Mouse (Mus musculus): Measurements from ENCODE around the gene Elane.

Elane gene

DNA sequence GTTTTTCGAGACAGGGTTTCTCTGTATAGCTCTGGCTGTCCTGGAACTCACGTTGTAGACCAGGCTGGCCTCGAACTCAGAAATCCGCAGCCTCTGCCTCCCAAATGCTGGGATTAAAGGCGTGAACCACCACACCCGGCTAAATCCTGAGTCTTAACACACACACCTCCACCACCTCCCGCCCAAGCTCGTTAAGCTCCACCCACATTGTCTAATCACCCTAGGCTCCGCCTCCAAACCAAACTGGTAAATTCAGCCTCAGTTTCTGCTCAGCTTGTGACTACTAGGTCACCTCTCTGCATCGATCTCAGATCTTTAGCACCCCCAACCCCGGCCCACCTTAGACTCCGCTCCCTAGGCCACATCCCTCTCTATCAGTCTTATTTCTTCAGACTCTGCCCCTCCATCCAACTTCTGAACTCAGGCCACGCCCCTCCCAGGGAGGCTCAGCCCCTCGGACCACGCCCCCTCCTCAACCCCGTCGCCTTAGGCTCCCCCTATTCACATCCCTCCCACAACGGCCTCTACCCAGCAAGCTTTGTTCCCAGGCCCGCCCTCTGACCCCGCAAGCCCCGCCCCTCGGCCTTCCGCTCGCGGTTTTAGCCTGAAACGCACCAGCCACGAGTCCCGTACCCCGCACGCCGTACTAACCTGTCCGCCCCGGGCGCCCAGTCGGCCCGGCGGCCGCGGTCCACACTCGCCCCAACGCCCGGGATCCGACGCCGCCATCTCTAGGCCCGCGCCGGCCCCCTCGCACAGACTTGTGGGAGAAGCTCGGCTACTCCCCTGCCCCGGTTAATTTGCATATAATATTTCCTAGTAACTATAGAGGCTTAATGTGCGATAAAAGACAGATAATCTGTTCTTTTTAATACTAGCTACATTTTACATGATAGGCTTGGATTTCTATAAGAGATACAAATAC lies 22.4 kb downstream of the Elane start, which contains the start of gene Med16:
Gene Med16 (minus strand): TSS at position 757 of the 925 bp plus-strand sequence.
- in situ Hi-C loops (cut with MboI; ENCODE audit: unreplicated experiment in 2 of 2) = no loop called here

DNA sequence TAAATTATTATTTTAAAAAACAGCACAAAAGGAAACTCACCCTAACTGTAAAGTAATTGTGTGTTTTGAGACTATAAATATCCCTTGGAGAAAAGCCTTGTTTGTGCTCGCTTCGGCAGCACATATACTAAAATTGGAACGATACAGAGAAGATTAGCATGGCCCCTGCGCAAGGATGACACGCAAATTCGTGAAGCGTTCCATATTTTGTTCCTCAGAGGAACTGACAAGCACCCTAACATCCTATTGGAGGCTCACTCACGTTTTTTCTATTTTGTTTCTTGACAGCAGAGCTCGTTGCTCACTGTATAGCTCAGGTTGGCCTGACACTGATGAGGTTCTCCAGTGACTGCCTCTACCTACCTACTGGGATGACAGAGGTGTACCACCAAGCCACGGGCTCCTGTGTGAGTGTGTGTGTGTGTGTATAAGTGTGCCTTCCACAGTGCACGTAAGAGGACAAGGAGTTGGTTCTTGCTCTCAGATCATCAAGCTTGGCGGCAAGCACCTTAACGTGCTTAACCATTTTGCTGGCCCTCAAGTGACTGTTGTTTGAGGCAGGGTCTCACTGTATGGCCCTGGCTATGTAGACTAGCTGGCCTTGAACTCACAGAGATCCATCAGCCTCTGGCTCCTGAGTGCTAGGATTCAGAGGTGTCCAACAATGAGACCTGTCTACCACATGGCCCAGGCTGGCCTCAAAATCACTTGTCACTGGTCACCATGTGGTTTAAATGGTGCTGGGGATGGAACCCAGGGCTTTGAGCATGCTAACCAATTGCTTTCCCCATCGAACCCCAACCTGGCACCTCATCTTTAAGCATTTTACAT lies 23.3 kb downstream of the Elane start:
- in situ Hi-C loops (cut with MboI; ENCODE audit: unreplicated experiment in 2 of 2) = no loop called here

DNA sequence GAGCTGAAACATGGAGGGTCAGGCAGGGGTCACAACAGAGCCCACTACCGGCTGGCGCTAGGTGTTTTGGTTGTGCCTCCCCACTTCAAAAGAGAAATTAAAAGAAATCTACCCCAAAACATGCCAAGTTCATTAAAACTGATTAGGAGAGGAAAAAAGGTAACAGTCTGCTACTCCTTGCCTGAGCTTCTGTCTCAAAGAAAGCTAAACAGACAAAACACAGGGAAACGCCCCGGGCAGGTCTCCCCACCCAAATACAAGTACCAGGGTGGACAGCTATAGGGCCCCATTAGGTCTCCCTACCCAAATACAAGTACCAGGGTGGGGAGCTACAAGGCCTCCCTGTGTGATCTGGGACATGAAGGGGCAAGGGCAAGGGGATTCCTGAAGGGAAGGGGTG lies 24.5 kb downstream of the Elane start, which contains the start of gene Gm26602:
Gene Gm26602 (plus strand): TSS at position 301 of the 400 bp plus-strand sequence.
- in situ Hi-C loops (cut with MboI; ENCODE audit: unreplicated experiment in 2 of 2) = no loop called here

DNA sequence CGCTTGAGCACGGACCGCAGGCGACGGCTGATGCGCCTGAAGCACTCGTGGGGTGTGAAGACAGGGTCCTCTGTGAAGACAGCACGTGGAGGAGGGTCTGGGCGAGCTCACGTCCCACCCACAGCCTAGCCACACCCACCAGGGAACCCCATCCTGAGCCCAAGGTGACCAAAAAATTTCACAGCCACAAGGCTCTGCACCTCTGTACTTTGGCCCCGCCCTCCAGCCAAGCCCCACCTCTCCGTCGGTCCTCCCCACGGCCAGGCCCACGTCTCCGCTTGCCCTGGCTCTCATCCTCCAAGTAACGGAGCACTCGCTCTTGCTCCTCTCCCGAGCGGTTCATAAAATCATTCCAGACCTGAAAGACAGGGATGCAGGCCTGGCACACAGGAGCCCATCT lies 26.4 kb downstream of the Elane start:
- in situ Hi-C loops (cut with MboI; ENCODE audit: unreplicated experiment in 2 of 2) = no loop called here

DNA sequence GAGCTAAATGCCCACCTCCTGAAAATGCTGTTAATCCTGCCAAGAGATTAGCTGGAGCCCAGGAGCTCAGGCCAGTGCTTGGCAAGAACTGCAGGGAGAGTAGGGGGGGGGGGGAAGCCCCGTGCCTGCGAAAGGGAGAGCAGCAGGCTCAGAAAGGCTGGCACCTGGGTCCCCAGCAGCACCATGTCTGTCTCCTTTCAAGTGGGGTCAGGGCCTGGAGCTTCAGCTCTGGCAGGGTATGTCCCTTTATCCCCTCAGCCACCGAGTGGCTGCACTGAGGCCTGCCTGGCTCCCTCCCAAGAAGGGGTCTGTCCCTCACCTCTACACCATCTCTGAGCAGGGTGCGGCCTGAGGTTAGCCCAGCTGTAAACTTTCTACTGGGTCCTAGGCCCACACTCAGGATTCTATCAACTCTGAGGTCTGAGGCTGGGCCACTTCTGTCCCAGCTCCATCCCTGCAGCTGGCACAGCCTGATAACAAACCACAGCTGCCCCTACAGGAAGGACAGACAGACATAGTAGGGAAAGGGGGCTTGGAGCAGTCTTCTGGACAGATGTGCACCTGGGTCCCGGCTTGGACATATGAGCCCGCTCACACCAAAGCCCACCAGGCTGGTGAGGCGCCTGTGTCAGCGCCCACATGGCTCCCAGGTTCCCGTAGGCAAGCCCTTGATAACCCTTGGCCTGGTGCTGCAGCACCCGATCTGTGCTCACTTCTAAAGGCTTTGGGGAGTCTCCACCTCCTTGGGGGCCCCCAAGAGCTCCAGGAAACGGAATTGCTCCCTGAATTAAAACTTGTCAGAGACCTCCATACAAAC lies 28.3 kb downstream of the Elane start:
- in situ Hi-C loops (cut with MboI; ENCODE audit: unreplicated experiment in 2 of 2) = no loop called here

DNA sequence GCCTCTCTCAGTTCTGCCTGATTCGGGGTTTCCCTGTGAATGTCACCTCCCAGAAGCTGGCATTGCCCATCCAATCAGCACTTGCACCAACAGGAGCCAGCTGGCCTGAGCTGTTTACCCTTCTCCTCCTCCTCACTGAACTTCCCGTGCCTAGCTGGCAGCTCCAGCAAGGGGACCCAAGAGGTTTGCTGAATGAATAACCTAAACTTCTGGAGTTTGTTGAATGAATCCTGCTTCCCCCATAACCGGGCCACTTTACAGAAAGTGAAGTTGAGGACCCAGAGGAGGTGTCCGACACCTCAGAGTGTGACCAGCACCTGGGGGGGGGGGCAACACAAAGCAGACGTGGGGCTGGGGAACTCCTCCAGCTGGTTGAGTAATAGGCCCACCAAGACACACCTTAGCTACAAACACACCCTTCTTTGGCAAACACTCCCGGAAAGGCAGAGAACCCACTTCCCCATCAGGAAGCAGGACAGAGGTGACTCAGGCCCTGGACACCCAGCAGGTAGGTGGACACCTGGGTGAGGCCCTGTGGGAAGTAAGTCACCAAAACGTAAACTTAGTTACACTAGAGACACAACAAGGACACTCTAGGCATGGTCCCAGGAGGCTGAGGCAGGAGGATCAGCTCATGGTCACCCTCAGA lies 29.0 kb downstream of the Elane start:
- in situ Hi-C loops (cut with MboI; ENCODE audit: unreplicated experiment in 2 of 2) = no loop called here

DNA sequence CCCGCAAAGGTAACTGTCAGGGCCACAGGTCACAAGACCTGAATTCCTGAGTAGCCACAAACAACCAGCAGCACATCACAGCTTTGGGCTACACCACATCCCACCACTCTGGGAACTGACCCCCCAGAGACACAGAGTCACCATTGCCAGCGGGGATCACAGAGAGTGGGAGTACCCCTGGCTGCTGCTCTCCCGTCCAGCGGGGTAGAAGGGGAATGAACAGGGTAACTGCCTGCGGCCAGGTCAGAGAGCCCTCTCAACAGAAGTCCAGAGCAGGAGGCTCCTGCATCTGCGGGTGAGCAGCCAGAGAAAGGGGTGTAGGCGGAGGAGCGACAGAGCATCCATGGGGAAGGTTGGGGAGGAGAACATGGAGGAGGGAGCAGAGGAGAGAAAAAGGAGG lies 30.0 kb downstream of the Elane start:
- in situ Hi-C loops (cut with MboI; ENCODE audit: unreplicated experiment in 2 of 2) = no loop called here

DNA sequence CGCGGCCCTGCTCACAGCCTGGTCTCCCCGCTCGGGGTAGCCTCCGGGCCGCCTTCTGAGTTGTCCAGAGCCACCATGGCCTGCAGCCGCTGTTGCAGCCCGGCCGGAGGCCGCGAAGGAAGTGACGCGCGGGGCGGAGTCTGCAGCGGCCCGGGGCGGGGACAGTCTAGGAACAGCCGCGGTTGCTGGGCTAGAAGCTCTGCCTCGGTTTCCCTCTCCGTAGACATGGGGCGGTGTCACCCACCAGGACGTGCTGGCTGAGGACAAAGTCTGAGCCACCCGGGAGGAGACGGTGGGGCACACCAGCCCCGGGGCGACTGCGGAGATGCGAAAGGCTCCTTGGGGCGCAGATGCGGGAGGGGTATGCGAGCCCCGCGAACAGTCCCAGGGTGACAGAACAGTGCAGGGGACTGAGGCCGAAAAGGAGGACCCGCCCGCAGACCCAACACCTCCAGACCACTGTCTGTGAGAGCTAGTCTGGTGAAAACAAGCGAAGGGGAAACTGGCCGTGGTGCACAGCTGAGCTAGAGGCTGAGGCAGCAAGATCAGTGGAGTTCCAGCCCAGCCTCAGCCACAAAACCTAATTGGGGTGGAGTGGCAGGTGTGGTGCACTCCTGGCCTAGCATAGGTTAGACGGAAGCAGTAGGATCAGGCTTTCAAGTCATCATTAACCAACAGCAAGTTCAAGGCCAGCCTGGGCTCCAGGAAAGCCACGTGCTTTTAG lies 30.9 kb downstream of the Elane start, which contains the start of gene Kiss1r:
Gene Kiss1r (plus strand): TSS at position 164 of the 724 bp plus-strand sequence.
- in situ Hi-C loops (cut with MboI; ENCODE audit: unreplicated experiment in 2 of 2) = no loop called here

DNA sequence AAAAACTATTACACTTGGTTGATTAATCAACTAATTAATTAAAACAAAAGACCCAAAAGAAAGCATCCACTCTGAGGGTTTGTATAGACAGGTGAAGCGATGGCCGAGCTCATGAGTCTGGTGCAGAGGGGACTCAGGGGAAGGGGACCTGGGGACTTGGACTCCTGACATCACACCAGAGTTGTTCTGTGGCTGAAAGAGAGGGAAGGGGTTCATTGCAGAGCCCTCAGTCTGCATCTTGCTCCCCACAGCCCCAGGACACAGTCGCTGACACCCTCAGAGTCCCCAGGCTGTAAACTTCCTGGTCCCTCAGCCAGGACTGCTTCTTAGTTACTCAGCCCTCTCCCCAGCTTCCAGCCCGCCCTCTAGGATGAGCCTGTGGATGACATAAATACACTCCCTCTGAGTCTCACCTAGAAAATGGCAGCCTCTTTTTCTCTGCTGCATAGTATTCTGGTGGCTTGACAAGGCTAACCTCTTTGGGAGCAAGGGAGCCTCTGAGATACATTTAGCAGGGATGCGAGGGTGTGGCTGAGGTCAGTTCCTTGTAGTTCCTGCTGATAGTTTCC lies 31.6 kb downstream of the Elane start:
- in situ Hi-C loops (cut with MboI; ENCODE audit: unreplicated experiment in 2 of 2) = no loop called here

DNA sequence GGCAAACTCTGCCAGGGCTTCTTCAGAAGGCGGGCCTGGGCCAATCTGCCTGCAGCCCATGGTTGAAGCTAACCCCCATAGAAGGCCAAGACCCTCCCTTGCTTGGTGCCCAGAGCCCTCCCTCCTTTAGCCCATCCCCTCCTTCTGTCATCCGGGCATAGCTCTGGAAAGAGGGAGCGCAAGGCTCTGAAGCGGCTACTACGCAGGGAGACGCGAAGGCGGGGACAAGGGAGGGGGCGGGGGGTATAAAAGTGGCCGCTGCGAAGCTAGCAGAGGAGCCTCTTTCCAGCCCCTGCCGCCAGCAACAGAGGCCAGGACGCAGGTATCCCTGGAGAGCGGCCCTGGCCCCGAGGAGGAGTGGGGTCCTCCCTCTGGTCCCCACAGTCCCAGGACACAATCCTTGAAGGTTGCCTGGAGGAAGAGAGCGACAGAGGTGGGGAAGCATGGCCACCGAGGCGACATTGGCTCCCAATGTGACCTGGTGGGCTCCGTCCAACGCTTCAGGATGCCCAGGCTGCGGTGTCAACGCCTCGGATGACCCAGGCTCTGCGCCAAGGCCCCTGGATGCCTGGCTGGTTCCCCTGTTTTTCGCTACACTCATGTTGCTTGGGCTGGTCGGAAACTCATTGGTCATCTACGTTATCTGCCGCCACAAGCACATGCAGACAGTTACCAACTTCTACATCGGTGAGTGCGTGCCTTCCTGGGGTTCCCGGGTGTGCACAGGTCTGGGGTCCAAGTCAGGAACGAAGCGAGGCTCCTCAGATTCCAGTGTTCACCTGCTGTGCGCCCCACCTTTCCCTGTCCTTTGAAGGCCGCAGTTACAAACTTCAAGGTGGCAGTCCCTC lies 32.4 kb downstream of the Elane start:
- in situ Hi-C loops (cut with MboI; ENCODE audit: unreplicated experiment in 2 of 2) = no loop called here

DNA sequence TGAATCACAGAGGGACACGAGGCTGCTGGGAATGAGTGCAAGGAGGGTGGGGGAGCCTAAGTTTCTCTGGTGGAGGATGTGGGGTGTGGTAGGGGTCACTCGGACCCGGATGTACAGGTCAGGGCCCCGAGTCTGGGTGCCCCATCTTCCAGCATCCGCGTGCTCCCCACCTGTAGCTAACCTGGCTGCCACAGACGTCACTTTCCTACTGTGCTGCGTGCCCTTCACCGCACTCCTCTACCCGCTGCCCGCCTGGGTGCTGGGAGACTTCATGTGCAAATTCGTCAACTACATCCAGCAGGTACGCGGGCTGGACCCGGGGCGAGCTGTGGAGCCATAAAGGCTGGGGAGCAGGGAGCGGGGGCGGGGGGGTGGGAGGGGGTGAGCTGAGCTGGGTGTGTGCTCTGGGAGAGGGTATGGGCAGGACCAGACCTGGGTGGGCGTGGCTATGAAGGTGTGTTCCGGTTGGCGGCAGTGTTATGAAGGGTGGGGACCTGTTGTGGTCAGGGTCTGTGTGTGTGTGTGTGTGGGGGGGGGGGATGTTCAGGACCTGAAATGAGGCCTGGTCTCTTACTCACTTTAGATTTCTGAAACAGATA lies 33.3 kb downstream of the Elane start:
- in situ Hi-C loops (cut with MboI; ENCODE audit: unreplicated experiment in 2 of 2) = no loop called here

DNA sequence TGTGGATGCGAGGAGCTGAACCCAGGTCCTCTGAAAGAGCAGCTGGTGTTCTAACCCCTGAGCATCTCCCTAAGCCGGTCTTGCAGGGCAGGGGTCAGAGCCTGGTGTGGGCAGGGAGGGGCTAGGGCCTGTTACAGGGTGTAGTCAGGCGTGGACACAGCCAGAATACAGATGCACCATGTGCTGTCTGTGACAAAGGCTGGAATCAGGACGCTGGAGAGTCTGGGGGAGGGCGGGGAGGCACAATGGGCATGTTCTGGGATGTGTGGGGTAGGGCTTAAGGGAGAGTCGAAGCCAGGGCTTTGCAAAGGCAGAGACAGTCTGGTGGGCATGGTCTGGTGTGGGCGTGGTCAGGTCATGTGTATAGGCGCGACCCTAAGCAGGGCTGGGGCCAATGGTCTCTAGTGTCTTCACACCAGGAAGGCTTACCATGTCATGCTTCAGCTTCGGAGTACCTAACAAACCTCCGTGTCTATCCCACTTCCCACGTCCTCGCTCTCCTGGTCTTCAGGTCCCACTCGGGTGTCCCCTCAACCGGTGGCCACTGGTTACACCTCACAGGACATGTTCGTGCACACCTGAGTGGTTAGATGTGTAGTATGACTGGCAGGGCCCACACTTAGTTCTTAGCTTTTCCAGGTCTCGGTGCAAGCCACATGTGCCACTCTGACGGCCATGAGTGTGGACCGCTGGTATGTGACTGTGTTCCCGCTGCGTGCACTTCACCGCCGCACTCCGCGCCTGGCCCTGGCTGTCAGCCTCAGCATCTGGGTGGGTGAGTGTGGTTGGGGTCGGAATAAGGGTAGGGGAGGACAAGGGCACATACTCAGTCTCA lies 34.2 kb downstream of the Elane start:
- in situ Hi-C loops (cut with MboI; ENCODE audit: unreplicated experiment in 2 of 2) = loop anchor here (5.0 kb wide), 3 partner anchors 37 to 88 kb away; no protein-coding TSS in a partner anchor

DNA sequence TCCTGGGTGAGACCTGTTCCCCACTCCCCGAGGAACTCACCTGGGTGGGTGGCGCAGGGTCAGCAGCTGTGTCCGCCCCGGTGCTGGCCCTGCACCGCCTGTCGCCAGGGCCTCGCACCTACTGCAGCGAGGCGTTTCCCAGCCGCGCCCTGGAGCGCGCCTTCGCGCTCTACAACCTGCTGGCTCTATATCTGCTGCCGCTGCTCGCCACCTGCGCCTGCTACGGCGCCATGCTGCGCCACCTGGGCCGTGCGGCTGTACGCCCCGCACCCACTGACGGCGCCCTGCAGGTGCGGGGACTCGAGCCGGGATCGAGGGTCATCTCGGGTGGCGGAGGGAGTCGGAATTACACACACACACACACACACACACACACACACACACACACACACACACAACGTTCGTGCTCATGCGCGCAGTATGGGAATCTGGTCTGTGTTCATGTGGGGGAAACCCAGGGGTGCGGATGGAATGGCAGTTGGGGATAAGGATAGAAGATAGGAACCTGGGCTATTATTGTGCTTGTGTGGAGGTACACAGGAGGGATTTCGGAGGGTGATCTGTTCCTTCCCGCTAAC lies 35.0 kb downstream of the Elane start, which contains the start of gene R3hdm4:
Gene R3hdm4 (minus strand): TSS at position 251 of the 578 bp plus-strand sequence.
- in situ Hi-C loops (cut with MboI; ENCODE audit: unreplicated experiment in 2 of 2) = loop anchor here (5.0 kb wide), 3 partner anchors 36 to 89 kb away; no protein-coding TSS in a partner anchor

DNA sequence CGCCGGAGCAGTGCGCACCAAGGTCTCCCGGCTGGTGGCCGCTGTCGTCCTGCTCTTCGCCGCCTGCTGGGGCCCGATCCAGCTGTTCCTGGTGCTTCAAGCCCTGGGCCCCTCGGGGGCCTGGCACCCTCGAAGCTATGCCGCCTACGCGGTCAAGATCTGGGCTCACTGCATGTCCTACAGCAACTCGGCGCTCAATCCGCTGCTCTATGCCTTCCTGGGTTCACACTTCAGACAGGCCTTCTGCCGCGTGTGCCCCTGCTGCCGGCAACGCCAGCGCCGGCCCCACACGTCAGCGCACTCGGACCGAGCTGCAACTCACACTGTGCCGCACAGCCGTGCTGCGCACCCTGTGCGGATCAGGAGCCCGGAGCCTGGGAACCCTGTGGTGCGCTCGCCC lies 35.5 kb downstream of the Elane start:
- in situ Hi-C loops (cut with MboI; ENCODE audit: unreplicated experiment in 2 of 2) = loop anchor here (5.0 kb wide), 3 partner anchors 36 to 89 kb away; no protein-coding TSS in a partner anchor

DNA sequence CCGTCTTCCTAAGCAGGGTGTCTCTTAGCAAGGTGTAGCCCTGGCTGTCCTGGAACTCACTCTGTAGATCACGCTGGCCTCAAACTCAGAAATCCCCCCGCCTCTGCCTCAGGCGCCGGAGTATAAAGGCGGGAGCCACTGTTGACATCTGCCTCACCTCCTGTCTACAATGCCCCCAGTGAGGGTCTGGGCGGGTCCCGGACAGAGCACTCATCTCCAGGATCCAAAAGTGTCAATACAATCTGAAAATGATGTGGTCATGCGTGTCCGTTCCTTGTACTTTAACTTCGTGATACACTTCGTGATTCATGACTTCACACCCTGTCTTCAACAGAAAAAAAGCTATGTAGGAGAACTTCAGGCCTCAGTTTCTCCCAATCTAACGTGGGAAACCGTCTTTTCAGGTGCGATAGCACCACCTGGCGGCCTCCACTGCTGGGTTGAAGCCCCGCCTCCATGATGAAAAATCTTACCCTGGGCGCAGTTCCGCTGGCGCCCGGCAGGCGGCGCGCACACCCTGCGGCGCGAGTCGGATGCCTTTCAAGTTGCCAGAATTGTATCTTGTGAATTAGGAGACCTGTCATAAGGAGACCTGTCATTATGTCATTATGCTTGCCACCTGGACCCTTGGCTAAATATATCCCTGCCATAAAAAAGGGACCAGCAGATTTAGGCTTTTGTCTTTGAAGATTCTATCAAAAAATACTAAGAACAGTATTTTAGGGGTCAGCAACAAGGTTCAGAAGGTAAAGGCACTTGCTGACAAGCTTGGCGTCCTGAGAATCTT lies 39.1 kb downstream of the Elane start:
- in situ Hi-C loops (cut with MboI; ENCODE audit: unreplicated experiment in 2 of 2) = loop anchor here (5.0 kb wide), 3 partner anchors 32 to 93 kb away; no protein-coding TSS in a partner anchor
